Mouse (Mus musculus): ENCODE measurements around the gene Loxl4. TPM values are rescaled to one million over a fixed set of nuclear protein-coding genes. Genes with fewer than 3 reads are reported as not detected.

The Loxl4 gene
- polyA plus RNA-seq, 1 experiment from 2014 or later = 0.37 TPM

DNA sequence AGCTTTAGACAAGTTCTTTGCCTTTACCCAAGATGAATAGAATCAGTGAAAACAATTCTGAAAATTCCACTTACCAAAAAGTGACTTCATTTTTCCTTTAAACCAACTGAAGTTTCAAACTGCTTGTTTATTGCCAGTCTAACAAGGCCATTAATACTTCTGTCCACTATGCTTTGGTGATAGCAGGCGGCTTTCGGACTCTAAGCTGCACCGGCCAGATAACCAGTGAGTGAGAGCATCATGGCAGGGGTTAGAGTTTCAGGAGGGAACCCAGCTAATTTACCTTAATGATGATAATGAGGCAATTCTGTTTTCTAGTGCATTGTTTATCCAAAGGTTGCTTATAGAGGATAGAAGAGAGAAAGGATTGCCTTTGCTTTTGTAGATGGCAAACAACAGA is 28.4 kb downstream of the Loxl4 start:
- H3K4me2 ChIP-seq (replicated peaks; ENCODE audit: low read depth, low read length) = no peak overlapping the region
- no peaks in the 10 kb centered on the region for H3K9me3 ChIP-seq (ENCODE audit: control insufficient read depth, low read length)
- ATAC-seq (ENCODE audit: low FRiP score) (no peak), DNase-seq (ENCODE audit: low spot score) (no peak)
- no peak overlapping the region for H3K27ac ChIP-seq (ENCODE audit: low read depth, low read length)
- H3K36me3 ChIP-seq (ENCODE audit: control insufficient read depth, insufficient read depth, low read length) = no peaks in the 10 kb centered on the region
- no peaks in the 10 kb centered on the region for H3K4me1 ChIP-seq (replicated peaks; ENCODE audit: control insufficient read depth, insufficient read depth, low read length)
- no peak overlapping the region for H3K4me3 ChIP-seq (ENCODE audit: low read depth, low read length)
- no peaks in the 10 kb centered on the region for H3K27me3 ChIP-seq (ENCODE audit: control insufficient read depth, insufficient read depth, low read length)
- H3K9ac ChIP-seq (ENCODE audit: low read depth, low read length) = no peak overlapping the region
- WGBS = 98% methylated on average over 3 of the region's 3 CpGs

- ATAC-seq (ENCODE audit: low FRiP score) (no peak), DNase-seq (ENCODE audit: low spot score) (no peak)
- H3K9ac ChIP-seq (ENCODE audit: low read depth, low read length) = no peak overlapping the region
- no peaks in the 10 kb centered on the region for H3K9me3 ChIP-seq (ENCODE audit: control insufficient read depth, low read length)
- no peaks in the 10 kb centered on the region for H3K4me1 ChIP-seq (replicated peaks; ENCODE audit: control insufficient read depth, insufficient read depth, low read length)
- WGBS = 96% methylated on average over 5 of the region's 5 CpGs
- no peaks in the 10 kb centered on the region for H3K27me3 ChIP-seq (ENCODE audit: control insufficient read depth, insufficient read depth, low read length)
- no peak overlapping the region for H3K27ac ChIP-seq (ENCODE audit: low read depth, low read length)
- H3K36me3 ChIP-seq (ENCODE audit: control insufficient read depth, insufficient read depth, low read length) = no peaks in the 10 kb centered on the region
- H3K4me3 ChIP-seq (ENCODE audit: low read depth, low read length) = no peak overlapping the region
- no peak overlapping the region for H3K4me2 ChIP-seq (replicated peaks; ENCODE audit: low read depth, low read length)
Measured at GRCm38 (mm10) chr19:42583677-42584076, 28.9 kb downstream of the Loxl4 start.

DNA sequence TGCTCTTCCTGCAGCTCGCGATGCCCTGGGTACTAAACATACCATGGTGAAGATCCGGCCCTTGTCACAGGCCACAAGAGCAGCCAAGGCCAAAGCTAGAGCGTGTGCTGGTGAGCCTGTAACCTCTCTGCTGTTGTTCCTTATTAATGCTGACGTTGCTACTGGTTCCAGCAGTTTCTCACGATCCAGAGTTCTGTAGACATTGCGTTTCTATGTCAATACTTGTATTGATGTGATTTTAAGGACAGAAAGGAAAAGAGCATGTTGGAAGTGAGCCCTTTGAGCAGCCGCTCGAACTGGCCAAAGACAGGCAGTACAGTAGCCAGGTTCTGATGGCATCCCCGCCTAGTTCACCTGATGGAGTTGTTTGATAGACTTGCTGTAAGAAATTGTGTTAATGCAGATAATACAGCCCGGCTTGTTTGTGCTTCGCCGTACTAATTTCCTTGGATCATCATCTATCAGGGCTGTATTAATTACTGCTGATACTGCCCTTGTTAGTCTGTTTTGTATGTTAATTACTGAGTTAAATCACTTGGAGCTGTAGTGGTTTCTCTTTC is 29.7 kb downstream of the Loxl4 start:
- no peak overlapping the region for H3K4me2 ChIP-seq (replicated peaks; ENCODE audit: low read depth, low read length)
- no peaks in the 10 kb centered on the region for H3K9me3 ChIP-seq (ENCODE audit: control insufficient read depth, low read length)
- no peak overlapping the region for H3K4me3 ChIP-seq (ENCODE audit: low read depth, low read length)
- H3K27me3 ChIP-seq (ENCODE audit: control insufficient read depth, insufficient read depth, low read length) = no peaks in the 10 kb centered on the region
- ATAC-seq (ENCODE audit: low FRiP score) (no peak), DNase-seq (ENCODE audit: low spot score) (no peak)
- no peak overlapping the region for H3K9ac ChIP-seq (ENCODE audit: low read depth, low read length)
- H3K36me3 ChIP-seq (ENCODE audit: control insufficient read depth, insufficient read depth, low read length) = no peaks in the 10 kb centered on the region
- WGBS = 90% methylated on average over 13 of the region's 13 CpGs
- H3K4me1 ChIP-seq (replicated peaks; ENCODE audit: control insufficient read depth, insufficient read depth, low read length) = no peaks in the 10 kb centered on the region
- no peak overlapping the region for H3K27ac ChIP-seq (ENCODE audit: low read depth, low read length)

DNA sequence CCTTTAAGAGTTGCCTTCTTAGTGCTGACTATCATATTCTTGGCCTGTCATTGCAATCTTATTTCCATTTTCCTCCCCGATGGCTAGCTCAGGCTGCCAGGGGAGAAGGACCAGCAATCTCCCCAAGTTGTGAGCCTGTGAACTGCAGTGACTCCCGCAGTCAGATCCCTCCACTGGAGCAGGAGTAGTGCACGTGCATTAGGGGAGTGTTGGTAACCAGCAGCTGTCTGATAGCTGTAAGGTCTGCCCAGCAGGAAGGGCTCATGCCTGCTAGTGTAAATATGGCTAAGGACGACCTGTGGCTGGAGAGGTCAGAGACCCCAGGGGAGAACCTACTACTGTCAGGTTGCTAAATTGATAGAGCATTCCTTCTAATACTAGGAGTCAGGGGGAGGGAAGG is 31.9 kb downstream of the Loxl4 start:
- Histone ChIP-seq H3K36me3 (ENCODE audit: control insufficient read depth, insufficient read depth, low read length) (no peaks in the 10 kb centered on the region), H3K4me1 (replicated peaks; ENCODE audit: control insufficient read depth, insufficient read depth, low read length) (no peaks in the 10 kb centered on the region), H3K27ac (ENCODE audit: low read depth, low read length) (no peak overlapping the region), H3K4me3 (ENCODE audit: low read depth, low read length) (no peak overlapping the region), H3K9me3 (ENCODE audit: control insufficient read depth, low read length) (no peaks in the 10 kb centered on the region), H3K27me3 (ENCODE audit: control insufficient read depth, insufficient read depth, low read length) (no peaks in the 10 kb centered on the region), H3K9ac (ENCODE audit: low read depth, low read length) (no peak overlapping the region), H3K4me2 (replicated peaks; ENCODE audit: low read depth, low read length) (no peak overlapping the region)
- no peak for ATAC-seq (ENCODE audit: low FRiP score)
- no peak for DNase-seq (ENCODE audit: low spot score)
- WGBS = 37% methylated on average over 4 of the region's 4 CpGs

GRCm38 (mm10) chr19:42578631-42579030 is 34.0 kb downstream of the Loxl4 start:
- DNase-seq (ENCODE audit: low spot score) = no peak
- Histone ChIP-seq H3K27me3 (ENCODE audit: control insufficient read depth, insufficient read depth, low read length) (no peaks in the 10 kb centered on the region), H3K4me2 (replicated peaks; ENCODE audit: low read depth, low read length) (no peak overlapping the region), H3K9ac (ENCODE audit: low read depth, low read length) (no peak overlapping the region), H3K9me3 (ENCODE audit: control insufficient read depth, low read length) (no peaks in the 10 kb centered on the region), H3K36me3 (ENCODE audit: control insufficient read depth, insufficient read depth, low read length) (no peaks in the 10 kb centered on the region), H3K27ac (ENCODE audit: low read depth, low read length) (no peak overlapping the region), H3K4me1 (replicated peaks; ENCODE audit: control insufficient read depth, insufficient read depth, low read length) (no peaks in the 10 kb centered on the region), H3K4me3 (ENCODE audit: low read depth, low read length) (no peak overlapping the region)
- whole genome bisulfite sequencing = 88% methylated on average over 4 of the region's 4 CpGs
- no peak for ATAC-seq (ENCODE audit: low FRiP score)

DNA sequence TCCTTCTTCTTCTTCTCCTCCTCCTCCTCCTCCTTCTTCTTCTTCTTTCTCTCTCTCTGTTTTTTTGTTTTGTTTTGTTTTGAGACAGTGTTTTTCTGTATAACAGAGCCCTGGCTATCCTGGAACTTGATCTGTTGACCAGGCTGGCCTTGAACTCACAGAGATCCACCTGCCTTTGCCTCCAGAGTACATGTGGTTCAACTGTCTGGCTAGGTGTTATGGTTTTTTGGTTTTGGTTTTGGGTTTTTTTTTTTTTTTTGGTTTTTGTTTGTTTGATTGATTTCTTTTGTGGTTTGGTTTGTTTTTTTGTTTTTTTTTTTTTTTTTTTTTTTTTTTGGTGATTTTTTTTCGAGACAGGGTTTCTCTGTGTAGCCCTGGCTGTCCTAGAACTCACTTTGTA is 35.8 kb downstream of the Loxl4 start:
- Histone ChIP-seq H3K27me3 (ENCODE audit: control insufficient read depth, insufficient read depth, low read length) (no peaks in the 10 kb centered on the region), H3K27ac (ENCODE audit: low read depth, low read length) (no peak overlapping the region), H3K9ac (ENCODE audit: low read depth, low read length) (no peak overlapping the region), H3K4me3 (ENCODE audit: low read depth, low read length) (no peak overlapping the region), H3K4me2 (replicated peaks; ENCODE audit: low read depth, low read length) (no peak overlapping the region), H3K9me3 (ENCODE audit: control insufficient read depth, low read length) (no peaks in the 10 kb centered on the region), H3K4me1 (replicated peaks; ENCODE audit: control insufficient read depth, insufficient read depth, low read length) (no peaks in the 10 kb centered on the region), H3K36me3 (ENCODE audit: control insufficient read depth, insufficient read depth, low read length) (no peaks in the 10 kb centered on the region)
- DNase-seq (ENCODE audit: low spot score) (no peak), ATAC-seq (ENCODE audit: low FRiP score) (no peak)
- 90% methylated on average over 1 of the region's 1 CpGs for WGBS

DNA sequence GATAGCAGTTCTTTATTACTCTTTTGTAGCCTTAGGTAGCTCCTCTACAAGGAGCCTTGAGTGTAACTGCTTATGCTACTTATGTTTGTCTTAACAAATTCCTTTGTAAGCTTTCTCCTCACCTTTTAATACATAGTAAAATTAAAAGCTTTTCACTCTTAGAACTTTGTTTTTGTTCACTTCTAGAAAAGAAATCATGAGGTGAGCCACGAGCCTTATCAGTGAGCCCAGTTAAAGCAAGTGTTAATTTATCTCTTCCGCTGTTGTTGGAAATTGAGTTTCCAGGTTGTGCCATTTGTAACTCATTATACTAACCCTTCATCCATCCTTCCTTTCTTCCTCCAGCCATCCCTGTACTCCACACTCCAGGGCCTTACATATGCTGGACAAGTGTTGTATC is 37.3 kb downstream of the Loxl4 start:
- no peaks in the 10 kb centered on the region for H3K9me3 ChIP-seq (ENCODE audit: control insufficient read depth, low read length)
- H3K4me3 ChIP-seq (ENCODE audit: low read depth, low read length) = no peak overlapping the region
- 87% methylated on average over 2 of the region's 2 CpGs for WGBS
- no peak overlapping the region for H3K9ac ChIP-seq (ENCODE audit: low read depth, low read length)
- ATAC-seq (ENCODE audit: low FRiP score) = no peak
- DNase-seq (ENCODE audit: low spot score) = no peak
- H3K36me3 ChIP-seq (ENCODE audit: control insufficient read depth, insufficient read depth, low read length) = no peaks in the 10 kb centered on the region
- no peak overlapping the region for H3K4me2 ChIP-seq (replicated peaks; ENCODE audit: low read depth, low read length)
- H3K27ac ChIP-seq (ENCODE audit: low read depth, low read length) = no peak overlapping the region
- no peaks in the 10 kb centered on the region for H3K4me1 ChIP-seq (replicated peaks; ENCODE audit: control insufficient read depth, insufficient read depth, low read length)
- H3K27me3 ChIP-seq (ENCODE audit: control insufficient read depth, insufficient read depth, low read length) = no peaks in the 10 kb centered on the region

GRCm38 (mm10) chr19:42571291-42571690 is 41.3 kb downstream of the Loxl4 start:
- DNase-seq (ENCODE audit: low spot score) = no peak

GRCm38 (mm10) chr19:42569076-42569475 is 43.5 kb downstream of the Loxl4 start:
- 93% methylated on average over 2 of the region's 2 CpGs for WGBS
- DNase-seq (ENCODE audit: low spot score) (no peak), ATAC-seq (ENCODE audit: low FRiP score) (no peak)
- no peaks in the 10 kb centered on the region for H3K36me3 ChIP-seq (ENCODE audit: control insufficient read depth, insufficient read depth, low read length)
- no peaks in the 10 kb centered on the region for H3K4me1 ChIP-seq (replicated peaks; ENCODE audit: control insufficient read depth, insufficient read depth, low read length)
- no peak overlapping the region for H3K27ac ChIP-seq (ENCODE audit: low read depth, low read length)
- no peaks in the 10 kb centered on the region for H3K27me3 ChIP-seq (ENCODE audit: control insufficient read depth, insufficient read depth, low read length)
- no peak overlapping the region for H3K9ac ChIP-seq (ENCODE audit: low read depth, low read length)
- H3K4me3 ChIP-seq (ENCODE audit: low read depth, low read length) = no peak overlapping the region
- no peaks in the 10 kb centered on the region for H3K9me3 ChIP-seq (ENCODE audit: control insufficient read depth, low read length)
- H3K4me2 ChIP-seq (replicated peaks; ENCODE audit: low read depth, low read length) = no peak overlapping the region

More at GRCm38 (mm10) chr19:42571291-42571690, 41.3 kb downstream of the Loxl4 start:
- H3K4me2 ChIP-seq (replicated peaks; ENCODE audit: low read depth, low read length) = no peak overlapping the region
- H3K9ac ChIP-seq (ENCODE audit: low read depth, low read length) = no peak overlapping the region
- no peaks in the 10 kb centered on the region for H3K27me3 ChIP-seq (ENCODE audit: control insufficient read depth, insufficient read depth, low read length)
- no peak overlapping the region for H3K27ac ChIP-seq (ENCODE audit: low read depth, low read length)
- H3K4me1 ChIP-seq (replicated peaks; ENCODE audit: control insufficient read depth, insufficient read depth, low read length) = no peaks in the 10 kb centered on the region
- no peak overlapping the region for H3K4me3 ChIP-seq (ENCODE audit: low read depth, low read length)
- no peaks in the 10 kb centered on the region for H3K36me3 ChIP-seq (ENCODE audit: control insufficient read depth, insufficient read depth, low read length)
- 82% methylated on average over 4 of the region's 4 CpGs for WGBS
- no peaks in the 10 kb centered on the region for H3K9me3 ChIP-seq (ENCODE audit: control insufficient read depth, low read length)
- ATAC-seq (ENCODE audit: low FRiP score) = no peak
